Mouse (Mus musculus) adrenal gland, postnatal 36 days (tissue): Measurements from ENCODE around the gene Gm2056. TPM values are rescaled to one million over a fixed set of nuclear protein-coding genes. Genes with fewer than 3 reads are reported as not detected.
"Not testable (repeated sequence)": the region's sequence is repeated elsewhere in the genome, so short reads cannot be mapped to it uniquely, and the experiment has no call there.

Experiments used
- DNase-seq, 2 experiments: peaks; one replicate each; pipeline ENCODE4 v3.0.0; 2021; ENCODE audit warnings: mixed read lengths in 1 of 2
- long read RNA-seq, 2 experiments: library from polyadenylated mRNA; stranded (forward); transcript quantifications; one replicate each; pipeline ENCODE4 v2.0.0; 2021; ENCODE audit warnings: borderline sequencing depth in 2 of 2
- total RNA-seq, 2 experiments: library from RNA; stranded (reverse); gene quantifications; 2 replicates each; pipeline ENCODE4 v1.2.3; 2021

Gene Gm2056
- total RNA-seq, result not detected
- long read RNA-seq, experiment 1, result 0 reads
- long read RNA-seq, experiment 2, result 0 reads

GRCm38 (mm10) chr12:88026704-88027103 lies at the start of gene Gm2056:
Gm2056 (plus strand) TSS chr12:88027004.
- not testable (repeated sequence) for DNase-seq

DNA sequence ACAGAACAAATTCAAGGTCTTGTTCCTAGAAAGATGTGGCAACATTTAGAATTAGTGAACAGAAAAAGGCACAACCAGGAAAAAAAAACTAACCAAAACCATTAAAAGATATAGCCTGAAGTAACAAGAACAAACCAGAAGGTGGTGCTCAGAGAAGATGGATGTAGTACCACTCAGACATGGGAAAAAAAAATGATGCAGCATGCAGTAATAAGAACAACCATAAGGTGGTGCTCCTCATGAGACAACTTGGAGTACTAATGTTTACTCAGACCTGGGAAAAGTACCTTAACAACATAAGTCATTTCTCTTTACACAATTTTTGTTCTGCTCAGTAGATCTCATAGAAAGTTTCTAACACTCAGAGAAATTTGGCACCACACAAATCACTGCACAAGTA lies 42.8 kb upstream of the Gm2056 start:
- DNase-seq, result not testable (repeated sequence)

- not testable (repeated sequence) for DNase-seq
Measured at GRCm38 (mm10) chr12:88004118-88004517, 22.7 kb upstream of the Gm2056 start.

DNA sequence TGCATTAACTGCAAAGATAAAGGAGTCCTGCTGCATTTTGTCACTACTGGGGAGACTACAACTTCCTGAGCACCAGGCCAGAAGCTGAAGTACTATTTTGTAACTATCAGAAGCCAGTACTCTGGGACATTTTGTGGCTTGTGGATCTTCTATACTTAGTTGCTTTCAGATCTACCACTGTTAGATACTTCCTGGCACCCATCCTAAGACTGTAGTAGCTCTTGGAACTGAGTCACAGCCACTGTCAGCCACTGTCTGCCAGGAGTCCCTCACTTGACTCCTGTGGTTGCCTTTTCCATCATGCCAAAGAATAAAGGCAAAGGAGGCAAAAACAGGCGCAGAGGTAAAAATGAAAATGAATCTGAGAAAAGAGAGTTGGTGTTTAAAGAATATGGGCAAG lies 15.3 kb upstream of the Gm2056 start, which contains the start of gene Gm2075:
Gene Gm2075, plus strand, starts transcription at position 301 of the 400 bp plus-strand sequence.
- not testable (repeated sequence) for DNase-seq

GRCm38 (mm10) chr12:88018671-88019070 lies 8.1 kb upstream of the Gm2056 start, which contains the start of gene Gm6803:
Gm6803 (minus strand) TSS chr12:88018771.
- not testable (repeated sequence) for DNase-seq

GRCm38 (mm10) chr12:88032250-88032649 lies 5.4 kb downstream of the Gm2056 start:
- DNase-seq, result not testable (repeated sequence)

DNA sequence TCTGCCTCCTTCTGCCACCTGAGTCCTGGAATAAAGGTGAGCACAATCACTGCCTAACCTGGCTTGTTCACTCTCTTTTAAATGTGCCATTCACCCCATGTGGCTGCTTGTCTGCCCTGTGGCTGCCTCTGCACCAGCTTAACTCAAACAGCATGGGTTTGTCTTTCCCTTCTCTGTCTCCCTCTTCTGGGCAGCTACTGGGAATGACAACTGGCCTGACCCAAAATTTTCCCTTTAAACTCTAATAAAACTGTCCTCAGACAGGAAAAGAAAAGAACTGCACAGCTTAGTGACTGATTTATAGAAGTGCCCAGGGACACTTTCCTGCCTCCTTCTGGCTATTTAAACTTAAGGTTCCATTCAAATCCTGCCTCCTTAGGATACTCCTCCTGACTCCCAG lies 12.3 kb downstream of the Gm2056 start:
- DNase-seq, result not testable (repeated sequence)

DNA sequence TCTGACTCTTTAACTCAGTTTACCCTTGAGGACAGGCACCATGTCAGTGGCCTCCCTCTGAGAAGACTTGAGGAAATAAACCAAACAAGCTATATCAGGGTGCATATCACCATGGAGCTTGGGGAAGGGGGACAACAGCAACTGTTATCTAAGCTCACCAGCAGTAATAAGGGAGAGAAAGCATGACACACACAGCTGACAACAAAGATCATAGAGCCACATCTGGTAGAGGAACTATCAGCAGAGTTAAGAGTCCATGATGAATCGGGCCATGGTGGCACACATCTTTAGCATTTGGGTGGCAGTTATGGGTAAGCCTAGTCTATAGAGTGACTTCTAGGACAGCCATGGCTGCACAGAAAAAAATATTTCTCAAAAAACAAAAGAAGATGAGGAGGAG lies 12.9 kb downstream of the Gm2056 start:
- DNase-seq, result not testable (repeated sequence)

DNA sequence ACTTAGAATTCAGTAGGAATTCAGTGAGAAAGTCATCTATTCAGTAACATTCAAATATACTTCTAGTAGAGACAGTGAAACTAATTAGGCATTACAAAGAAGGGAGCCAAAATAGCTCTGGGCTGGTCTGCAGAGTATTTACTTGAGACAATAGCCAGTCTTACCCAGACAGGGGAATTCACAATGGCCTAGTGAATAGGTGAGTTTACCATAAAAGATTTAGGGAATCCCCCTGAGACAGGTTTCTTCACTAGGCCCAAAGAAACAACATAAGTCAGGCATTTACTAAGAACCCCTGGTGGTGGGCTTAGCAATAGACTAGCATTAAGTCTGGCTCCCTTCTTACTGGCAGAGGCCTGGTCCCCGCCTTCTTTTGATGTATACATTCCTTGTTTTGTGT lies 18.4 kb downstream of the Gm2056 start:
- not testable (repeated sequence) for DNase-seq

Other genes with a start within 250 kb of the Gm2056 start
- not detected for gene Gm21936, start 231.5 kb upstream of the Gm2056 start, total RNA-seq
- gene BB287469, start 210.4 kb upstream of the Gm2056 start, total RNA-seq, result not detected
- gene Gm2001, start 184.7 kb upstream of the Gm2056 start, total RNA-seq, result not detected
- not detected for gene Gm2016, start 152.9 kb upstream of the Gm2056 start, total RNA-seq
- gene Gm2022, start 131.6 kb upstream of the Gm2056 start, total RNA-seq, result not detected
- not detected for gene Gm2035, start 107.1 kb upstream of the Gm2056 start, total RNA-seq
- not detected for gene Gm2042, start 72.9 kb upstream of the Gm2056 start, total RNA-seq
- gene Gm2075, start 15.2 kb upstream of the Gm2056 start, total RNA-seq, result not detected
- gene Gm6803, start 8.2 kb upstream of the Gm2056 start, total RNA-seq, result not detected
- not detected for gene Gm16368, start 56.7 kb downstream of the Gm2056 start, total RNA-seq
- gene Gm10436, start 155.1 kb downstream of the Gm2056 start, total RNA-seq, result not detected
- gene Gm8332, start 223.1 kb downstream of the Gm2056 start, total RNA-seq, result not detected
- not detected for gene Gm5662, start 247.5 kb downstream of the Gm2056 start, total RNA-seq